Mouse (Mus musculus) bone marrow, adult 2 months (tissue): ENCODE measurements around the gene Rmi1. TPM values are rescaled to one million over a fixed set of nuclear protein-coding genes. Genes with fewer than 3 reads are reported as not detected.
"Not testable (repeated sequence)": the region's sequence is repeated elsewhere in the genome, so short reads cannot be mapped to it uniquely, and the experiment has no call there.

Experiments
- H3K27ac ChIP-seq: fragments of 200-500 bp; 2 replicates; pipeline ENCODE4 v1.5.1; 2012; ENCODE audit warnings: low read depth, mild to moderate bottlenecking, control low read depth, inconsistent platforms, low read length; ENCODE audit not compliant: control insufficient read depth, poor library complexity, insufficient read depth
- H3K4me1 ChIP-seq: fragments of 200-500 bp; 2 replicates; pipeline ENCODE4 v1.6.1; 2011; ENCODE audit warnings: low read length; ENCODE audit not compliant: control insufficient read depth, insufficient read depth
- H3K4me3 ChIP-seq: fragments of 200-500 bp; replicated peaks from 2 replicates; pipeline ENCODE3; 2011; ENCODE audit warnings: mild to moderate bottlenecking, low read depth, low read length, control low read depth; ENCODE audit not compliant: control insufficient read depth
- CTCF ChIP-seq: fragments of 200-500 bp; IDR thresholded peaks from 2 replicates; pipeline ENCODE4 v1.5.1; 2011; ENCODE audit warnings: low read length, control low read depth; ENCODE audit not compliant: control insufficient read depth, insufficient read depth
- POLR2A ChIP-seq: fragments of 200-500 bp; IDR thresholded peaks from 2 replicates; pipeline ENCODE4 v1.6.1; 2011; ENCODE audit warnings: low read depth, mild to moderate bottlenecking, control low read depth, low read length, borderline replicate concordance; ENCODE audit not compliant: control insufficient read depth
- WGBS: fragments of 180-500 bp; shearing (Covaris S2); methylation state at CpG from one replicate; pipeline ENCODE4 v1.1.7; 2018; 5-methylcytosine and 5-hydroxymethylcytosine counted together
- polyA plus RNA-seq: library from polyadenylated mRNA; stranded (reverse); fragments of >200 nt; gene quantifications from 2 replicates; pipeline ENCODE4 v1.2.4, GENCODE M21; 2011; ENCODE audit warnings: low replicate concordance; ENCODE audit not compliant: missing spikeins, insufficient read depth, insufficient read length

The Rmi1 gene
- polyA plus RNA-seq, 1 experiment, result 21.2 TPM

DNA sequence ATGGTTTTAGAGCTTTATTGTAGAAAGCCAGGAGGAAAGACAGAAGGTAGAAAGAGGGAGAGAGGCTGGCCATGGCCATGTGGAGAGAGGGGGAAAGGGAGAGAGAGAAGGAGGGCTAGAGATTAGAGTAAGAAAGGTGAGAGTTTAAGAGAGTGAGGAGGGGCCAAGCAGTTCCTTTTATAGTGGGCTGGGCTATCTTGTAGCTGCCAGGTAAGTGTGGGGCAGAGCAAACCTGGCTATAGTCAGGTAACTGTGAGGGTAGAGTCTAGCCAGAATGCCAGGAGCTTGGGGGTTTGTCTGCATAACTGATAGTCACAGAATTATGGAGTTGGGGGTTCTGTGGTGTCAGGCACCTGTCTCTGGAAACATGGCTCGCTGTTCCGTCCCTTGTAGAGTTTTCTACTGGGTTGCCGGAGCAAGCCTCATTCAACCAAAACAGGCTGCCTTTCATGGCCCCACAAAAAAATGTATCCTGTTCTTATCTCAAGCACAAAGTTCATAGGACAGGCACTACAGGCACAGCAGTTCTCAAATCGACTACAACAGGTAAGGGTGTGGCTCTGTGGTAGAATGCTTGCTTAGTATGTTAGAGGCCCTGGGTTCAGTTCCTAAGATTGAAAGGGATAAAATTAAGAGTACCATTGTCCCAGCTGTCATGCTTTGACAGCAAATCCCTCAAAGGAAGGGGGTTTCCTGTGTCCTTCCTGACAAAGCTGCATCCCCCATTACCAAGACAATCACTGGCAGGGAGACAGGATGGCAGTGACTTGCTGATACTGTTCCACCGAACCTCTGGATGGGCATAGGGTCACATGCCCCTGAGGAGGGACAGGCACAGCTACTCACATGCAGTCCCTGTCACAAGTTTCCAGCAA, 29.5 kb upstream of the Rmi1 start:
- H3K4me3 ChIP-seq, result no peak overlapping the region
- TF ChIP-seq POLR2A, result no peak
- TF ChIP-seq CTCF, result no peak
- no peak overlapping the region for H3K27ac ChIP-seq
- H3K4me1 ChIP-seq, result no peaks in the 10 kb centered on the region
- 68% methylated on average over 5 of the region's 5 CpGs for WGBS

DNA sequence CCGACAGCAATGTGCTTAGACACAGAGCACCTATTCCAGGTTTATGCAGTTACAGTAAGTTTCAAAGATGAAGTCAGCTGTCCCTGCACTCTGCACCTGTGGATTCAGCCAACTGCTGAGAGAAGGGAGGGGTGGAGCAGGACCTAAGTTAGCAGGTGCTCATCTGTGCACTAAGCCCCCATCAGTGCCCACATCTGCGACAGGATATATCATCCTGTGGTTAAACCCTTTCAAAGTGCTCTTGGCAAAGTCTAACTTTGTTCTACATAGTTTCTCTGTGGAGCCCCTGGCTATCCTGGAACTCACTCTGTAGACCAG, 28.9 kb upstream of the Rmi1 start:
- WGBS, result 61% methylated on average over 2 of the region's 2 CpGs
- TF ChIP-seq CTCF (no peak), POLR2A (no peak)
- Histone ChIP-seq H3K4me1 (no peaks in the 10 kb centered on the region), H3K4me3 (no peak overlapping the region), H3K27ac (no peak overlapping the region)

DNA sequence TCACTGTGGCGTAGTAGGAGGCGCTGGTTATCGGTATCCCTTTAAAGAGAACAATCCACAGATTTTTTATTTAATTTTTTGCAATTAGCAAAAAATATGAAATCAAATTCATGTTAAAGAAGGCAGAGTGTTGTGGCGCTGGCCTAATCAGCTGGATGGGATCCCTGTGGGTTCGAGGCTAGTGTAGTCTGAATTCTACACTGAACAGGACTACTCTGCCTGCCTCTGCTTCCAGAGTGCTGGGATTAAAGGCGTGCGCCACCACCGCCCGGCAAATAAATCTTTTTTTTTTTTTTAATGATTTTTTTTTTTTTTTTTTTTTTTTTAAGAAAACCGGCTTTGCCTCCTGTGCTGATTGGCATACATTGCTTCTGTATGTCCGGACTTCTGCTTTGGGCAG, 17.7 kb upstream of the Rmi1 start:
- Histone ChIP-seq H3K4me1 (peaks cover 2% of the 10 kb centered on the region), H3K4me3 (peak overlapping the region; percentile 97), H3K27ac (no peak overlapping the region)
- WGBS, result 36% methylated on average over 11 of the region's 11 CpGs
- TF ChIP-seq POLR2A, result no peak
- no peak for TF ChIP-seq CTCF

DNA sequence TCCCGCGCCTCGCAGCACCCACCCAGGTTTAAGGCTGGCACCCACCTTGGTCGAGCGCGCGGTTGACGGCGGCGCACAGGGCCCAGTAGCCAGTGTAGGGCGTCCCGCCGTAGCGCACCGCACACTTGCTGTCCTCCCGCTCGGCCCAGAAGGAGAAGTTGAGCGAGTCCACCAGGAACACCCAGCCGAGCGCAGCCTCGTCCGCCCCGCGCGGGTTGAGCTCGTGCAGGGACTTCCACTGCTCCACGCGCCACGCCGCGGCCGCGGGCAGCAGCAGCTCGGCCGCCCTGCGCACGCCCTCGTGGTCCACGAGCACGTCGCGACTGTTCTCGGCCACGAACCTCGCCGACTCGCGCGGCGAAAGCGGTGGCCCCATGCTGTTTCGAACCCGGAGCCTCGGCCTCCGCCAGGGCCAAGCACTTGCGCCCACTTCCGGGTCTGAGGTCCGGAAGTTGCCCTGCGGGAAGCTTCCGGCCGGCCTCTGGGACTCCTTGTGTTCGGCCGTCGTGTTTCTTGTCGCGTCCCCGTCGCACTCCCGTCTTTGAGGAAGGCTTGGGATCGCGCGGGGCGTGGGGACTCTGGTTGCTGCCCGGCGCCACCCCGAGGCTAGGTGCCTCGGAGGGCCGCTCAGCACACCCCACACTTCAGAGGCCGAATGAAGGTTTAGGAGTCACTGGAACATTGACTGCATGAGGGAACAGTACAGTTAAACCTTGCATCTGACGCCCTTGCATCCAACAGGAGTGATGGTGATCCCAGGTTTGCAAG, 17.1 kb upstream of the Rmi1 start, which contains the start of gene 2210016F16Rik:
2210016F16Rik (minus strand) TSS at position 447 of the 768 bp plus-strand sequence.
- 1% methylated on average over 80 of the region's 80 CpGs for WGBS
- Histone ChIP-seq H3K4me3 (peak within 1 kb of the TSS; percentile 97), H3K27ac (peak within 1 kb of the TSS; percentile 82), H3K4me1 (peaks cover 2% of the 10 kb centered on the region)
- no peak for TF ChIP-seq CTCF
- no peak; the same call in 1 of the 2 replicates for TF ChIP-seq POLR2A

DNA sequence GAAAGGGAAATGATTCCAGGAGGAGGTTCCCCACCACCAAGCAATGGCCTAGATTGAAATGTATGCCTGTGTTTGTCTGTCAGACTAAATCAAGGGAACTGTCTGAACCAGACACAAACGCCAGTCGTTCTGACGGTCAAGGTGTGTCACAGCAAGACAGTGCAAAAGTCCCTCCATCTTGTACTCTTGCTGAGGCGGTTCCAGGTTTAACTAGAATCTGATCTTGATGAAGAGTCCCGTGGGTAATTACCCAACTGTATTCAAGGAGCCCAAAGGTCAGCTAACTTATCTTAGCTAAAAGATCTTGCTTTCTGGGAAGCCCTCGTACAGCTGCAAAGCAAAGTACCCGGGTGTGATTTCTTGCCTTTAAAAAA, 16.5 kb upstream of the Rmi1 start:
- Histone ChIP-seq H3K4me1 (peaks cover 2% of the 10 kb centered on the region), H3K27ac (no peak overlapping the region; the same call in 1 of the 2 replicates), H3K4me3 (peak overlapping the region; percentile 97)
- 72% methylated on average over 7 of the region's 7 CpGs for WGBS
- TF ChIP-seq CTCF (no peak), POLR2A (no peak)

DNA sequence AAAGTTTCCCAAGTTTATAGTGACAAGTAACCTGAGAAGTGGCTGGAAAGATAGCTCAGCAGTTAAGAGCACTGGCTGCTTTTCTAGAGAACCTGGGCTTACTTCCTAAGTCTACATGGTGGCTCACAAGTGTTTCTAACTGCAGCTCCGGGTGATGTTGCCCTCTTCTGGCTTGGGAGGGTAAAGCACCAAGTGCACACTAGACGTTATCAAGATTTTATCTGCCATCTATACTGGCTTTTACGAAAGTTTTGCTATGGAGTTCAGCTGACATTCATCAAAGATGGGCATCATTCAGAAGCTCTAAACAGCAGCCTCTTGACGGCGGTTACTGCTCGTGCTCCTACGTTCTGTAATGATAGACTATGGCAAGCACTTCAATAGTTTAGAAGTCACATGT, 14.1 kb upstream of the Rmi1 start:
- Histone ChIP-seq H3K4me3 (no peak overlapping the region), H3K4me1 (peaks cover 2% of the 10 kb centered on the region), H3K27ac (no peak overlapping the region)
- WGBS, result 21% methylated on average over 7 of the region's 7 CpGs
- no peak for TF ChIP-seq POLR2A
- peak; percentile 75 for TF ChIP-seq CTCF

DNA sequence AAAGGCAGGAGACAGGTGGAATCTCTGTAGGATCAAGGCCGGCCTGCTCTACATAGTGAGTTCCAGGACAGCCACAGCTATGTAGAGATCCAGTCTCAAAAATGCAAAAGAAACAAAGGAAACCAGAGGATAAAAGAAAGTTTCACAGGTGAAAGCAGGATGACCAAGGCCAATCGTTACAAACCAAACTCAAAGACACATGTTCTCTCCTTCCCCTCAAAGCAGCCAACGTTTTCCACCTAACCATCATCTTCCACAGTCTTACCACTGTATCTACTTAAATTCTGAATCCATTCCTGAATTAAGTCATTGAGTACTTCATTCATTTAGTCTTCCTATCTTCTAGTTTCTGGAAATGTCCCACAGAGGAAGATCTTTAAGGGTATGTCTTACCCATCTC, 13.7 kb upstream of the Rmi1 start:
- Histone ChIP-seq H3K4me1 (peaks cover 2% of the 10 kb centered on the region), H3K27ac (no peak overlapping the region)
- no peak for TF ChIP-seq CTCF
- no peak for TF ChIP-seq POLR2A

DNA sequence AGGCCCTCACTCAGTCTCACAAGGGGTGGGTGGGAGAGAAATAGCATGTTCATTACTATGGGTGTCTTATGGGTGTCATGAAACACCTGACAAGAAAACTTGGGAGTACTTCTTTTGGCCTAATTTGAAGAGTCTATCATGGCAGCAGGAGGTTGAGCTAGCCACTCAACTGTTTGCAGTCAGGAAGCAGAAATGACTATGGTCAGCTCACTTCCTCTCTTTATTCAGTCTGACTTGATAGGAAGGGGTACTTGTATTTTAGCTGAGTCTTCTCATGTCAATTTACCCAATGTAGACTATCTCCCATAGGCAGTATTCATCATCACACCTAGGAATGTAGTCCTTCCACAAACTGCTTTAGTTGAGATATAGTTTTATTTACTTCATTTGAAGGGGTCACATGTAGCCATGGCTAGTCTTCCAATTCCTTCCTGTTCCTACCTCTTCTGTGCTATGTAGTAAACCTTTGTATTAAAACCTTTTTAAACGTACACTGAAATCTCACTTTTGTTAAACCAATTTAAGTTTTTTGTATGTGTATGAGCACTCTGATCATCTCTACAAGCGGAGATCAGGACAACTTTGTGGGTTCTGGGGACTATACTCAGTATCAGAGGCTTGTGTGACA, 12.6 kb upstream of the Rmi1 start:
- TF ChIP-seq POLR2A, result no peak
- TF ChIP-seq CTCF, result no peak
- no peak overlapping the region for H3K27ac ChIP-seq
- peaks cover 2% of the 10 kb centered on the region for H3K4me1 ChIP-seq
- no peak overlapping the region for H3K4me3 ChIP-seq
- WGBS, result 67% methylated on average over 2 of the region's 2 CpGs

More for the DNA sequence above, 13.7 kb upstream of the Rmi1 start:
- no peak overlapping the region for H3K4me3 ChIP-seq
- 47% methylated on average over 3 of the region's 3 CpGs for WGBS

DNA sequence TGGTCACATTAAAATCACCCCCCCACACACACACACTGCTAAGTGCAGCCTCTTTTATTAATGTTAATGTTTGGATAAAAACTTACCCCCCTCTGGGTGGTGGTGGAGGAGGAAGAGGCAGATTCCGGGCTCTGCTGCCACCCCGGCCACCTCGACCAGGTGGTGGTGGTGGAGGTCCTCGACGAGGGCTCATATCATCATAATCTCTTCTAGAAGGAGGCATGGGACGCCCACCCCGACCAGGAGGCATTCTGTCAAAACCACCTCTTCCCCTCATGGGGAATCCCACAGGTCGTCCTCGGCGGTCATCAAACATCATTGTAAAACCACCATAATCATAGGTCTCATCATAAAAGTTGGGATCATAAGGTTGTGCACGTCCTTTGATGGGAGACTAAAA, 7.7 kb upstream of the Rmi1 start:
- 85% methylated on average over 11 of the region's 11 CpGs for WGBS
- not testable (repeated sequence) for H3K27ac ChIP-seq, H3K4me1 ChIP-seq, H3K4me3 ChIP-seq
